Mouse (Mus musculus) thymus, adult 2 months (tissue): ENCODE data around the gene Clec4a1. TPM values are rescaled to one million over a fixed set of nuclear protein-coding genes. Genes with fewer than 3 reads are reported as not detected.

Experiments
- DNase-seq: peaks from one replicate; pipeline ENCODE4 v3.0.0; 2021
- H3K27ac ChIP-seq: fragments of 200-500 bp; 2 replicates; pipeline ENCODE4 v1.5.1; 2012; ENCODE audit warnings: low read length, control low read depth; ENCODE audit not compliant: control insufficient read depth, insufficient read depth
- H3K27me3 ChIP-seq: fragments of 200-500 bp; 2 replicates; pipeline ENCODE4 v1.6.1; 2012; ENCODE audit warnings: mild to moderate bottlenecking, low read length, moderate library complexity, mixed read lengths; ENCODE audit not compliant: control insufficient read depth, insufficient read depth
- H3K36me3 ChIP-seq: fragments of 200-500 bp; 2 replicates; pipeline ENCODE4 v1.6.1; 2012; ENCODE audit warnings: mild to moderate bottlenecking, low read length, moderate library complexity; ENCODE audit not compliant: control insufficient read depth, insufficient read depth
- H3K4me1 ChIP-seq: fragments of 200-500 bp; replicated peaks from 2 replicates; pipeline ENCODE4 v1.6.1; 2012; ENCODE audit warnings: low read length; ENCODE audit not compliant: control insufficient read depth, insufficient read depth
- H3K4me3 ChIP-seq: fragments of 200-500 bp; 2 replicates; pipeline ENCODE4 v1.5.1; 2012; ENCODE audit warnings: mild to moderate bottlenecking, low read length, control low read depth, moderate library complexity; ENCODE audit not compliant: control insufficient read depth, insufficient read depth
- CTCF ChIP-seq: fragments of 200-500 bp; IDR thresholded peaks from 2 replicates; pipeline ENCODE4 v1.5.1; 2012; ENCODE audit warnings: mild to moderate bottlenecking, control low read depth, low read length, moderate library complexity, borderline replicate concordance; ENCODE audit not compliant: control insufficient read depth, poor library complexity, insufficient read depth; ENCODE audit errors: extremely low read depth
- POLR2A ChIP-seq: fragments of 200-500 bp; IDR thresholded peaks from 2 replicates; pipeline ENCODE4 v1.6.1; 2012; ENCODE audit warnings: mild to moderate bottlenecking, low read length, control low read depth, moderate library complexity; ENCODE audit not compliant: control insufficient read depth, poor library complexity, insufficient read depth; ENCODE audit errors: extremely low read depth
- WGBS: fragments of 180-500 bp; shearing (Covaris S2); methylation state at CpG from one replicate; pipeline ENCODE4 v1.1.7; 2018; 5-methylcytosine and 5-hydroxymethylcytosine counted together
- polyA plus RNA-seq: library from polyadenylated mRNA; depleted of rRNA; stranded (reverse); fragments of >200 nt; gene quantifications from 2 replicates; pipeline ENCODE4 v1.2.3, GENCODE M21; 2012

The Clec4a1 gene
- polyA plus RNA-seq, 1 experiment: 3.4 TPM

DNA sequence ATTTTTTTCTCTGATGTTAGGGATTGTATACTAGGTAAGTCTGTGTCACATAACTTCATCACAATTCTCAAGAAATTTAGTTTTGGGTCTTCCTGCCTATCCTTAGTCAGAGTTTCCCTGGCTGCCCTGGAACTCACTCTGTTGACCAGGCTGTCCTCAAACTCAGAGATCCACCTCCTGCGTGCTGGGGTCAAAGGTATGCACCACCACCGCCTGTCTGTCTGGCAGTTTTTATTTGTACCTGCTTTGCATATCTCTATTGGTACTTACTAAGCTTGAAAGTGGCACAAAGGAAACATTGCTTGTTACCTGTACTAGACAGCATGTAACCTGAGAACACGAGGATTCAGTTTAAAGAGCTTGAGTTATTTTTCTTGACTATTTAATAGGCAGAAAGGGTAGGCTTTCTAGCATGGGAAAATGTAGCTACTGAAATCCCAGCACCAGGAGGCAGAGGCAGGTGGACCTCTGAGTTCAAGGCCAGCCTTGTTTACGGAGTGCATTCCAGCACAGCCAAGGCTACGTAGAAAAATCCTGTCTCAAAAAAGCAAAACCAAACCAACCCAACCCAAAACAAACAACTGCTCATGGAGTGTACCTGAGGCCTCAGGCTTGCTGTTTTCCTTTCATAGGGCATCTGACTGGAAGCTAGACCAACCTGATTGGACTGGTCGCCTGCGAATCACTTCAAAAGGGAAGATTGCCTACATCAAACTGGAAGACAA lies 41.7 kb upstream of the Clec4a1 start:
- DNase-seq: no peak
- H3K4me1 ChIP-seq: no peaks in the 10 kb centered on the region

DNA sequence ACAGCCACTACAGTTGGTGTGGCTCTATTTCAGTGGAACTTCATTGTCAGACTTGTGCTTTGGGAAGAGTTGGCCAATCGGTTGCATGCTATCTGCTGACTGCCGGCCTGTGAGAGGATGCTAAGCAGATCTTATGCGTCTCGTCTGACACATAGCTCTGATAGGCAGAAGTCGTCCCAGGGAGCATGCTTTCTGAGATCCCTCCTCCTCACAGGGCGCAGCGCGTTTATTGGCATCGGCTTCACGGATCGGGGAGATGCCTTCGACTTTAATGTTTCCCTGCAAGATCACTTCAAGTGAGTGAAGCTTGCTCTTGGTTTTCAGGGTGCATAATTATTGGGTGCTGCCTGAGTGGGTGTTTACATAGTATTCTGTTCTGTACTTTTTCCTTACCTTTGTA lies 40.4 kb upstream of the Clec4a1 start:
- WGBS: 97% methylated on average over 12 of the region's 12 CpGs
- H3K27me3 ChIP-seq: no peaks in the 10 kb centered on the region
- H3K4me1 ChIP-seq: no peaks in the 10 kb centered on the region
- no peak overlapping the region for H3K27ac ChIP-seq
- TF ChIP-seq POLR2A (no peak), CTCF (no peak)
- no peak overlapping the region for H3K4me3 ChIP-seq
- DNase-seq: no peak
- H3K36me3 ChIP-seq: peaks cover 59% of the 10 kb centered on the region

More for the DNA sequence above, 41.7 kb upstream of the Clec4a1 start:
- TF ChIP-seq CTCF (no peak), POLR2A (no peak)
- H3K4me3 ChIP-seq: no peak overlapping the region
- WGBS: 97% methylated on average over 7 of the region's 7 CpGs
- H3K27me3 ChIP-seq: no peaks in the 10 kb centered on the region
- peaks cover 48% of the 10 kb centered on the region for H3K36me3 ChIP-seq
- H3K27ac ChIP-seq: no peak overlapping the region

DNA sequence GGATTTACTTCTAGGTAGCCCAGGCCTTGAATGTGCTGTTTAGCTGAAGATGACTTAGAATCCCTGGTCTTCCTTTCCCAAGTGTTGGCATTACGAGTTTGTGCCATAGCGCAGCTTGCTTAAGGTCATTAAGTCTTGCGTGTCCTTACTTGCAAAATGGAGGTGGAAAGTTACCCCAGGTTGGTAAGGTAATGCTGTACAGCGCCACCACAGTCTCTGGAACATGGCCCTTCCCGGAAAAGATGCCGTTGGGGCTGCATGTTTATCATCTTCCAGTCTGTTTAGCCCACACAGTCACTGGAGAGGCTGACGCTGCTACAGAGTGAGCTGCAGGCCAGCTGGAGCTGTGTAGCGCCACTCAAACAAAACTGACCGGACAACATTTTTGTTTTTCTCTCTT lies 38.0 kb upstream of the Clec4a1 start:
- DNase-seq: no peak
- TF ChIP-seq CTCF (no peak), POLR2A (no peak)
- WGBS: 96% methylated on average over 9 of the region's 9 CpGs
- Histone ChIP-seq H3K27me3 (no peaks in the 10 kb centered on the region), H3K36me3 (peaks cover 82% of the 10 kb centered on the region), H3K4me3 (no peak overlapping the region), H3K4me1 (no peaks in the 10 kb centered on the region), H3K27ac (no peak overlapping the region)

DNA sequence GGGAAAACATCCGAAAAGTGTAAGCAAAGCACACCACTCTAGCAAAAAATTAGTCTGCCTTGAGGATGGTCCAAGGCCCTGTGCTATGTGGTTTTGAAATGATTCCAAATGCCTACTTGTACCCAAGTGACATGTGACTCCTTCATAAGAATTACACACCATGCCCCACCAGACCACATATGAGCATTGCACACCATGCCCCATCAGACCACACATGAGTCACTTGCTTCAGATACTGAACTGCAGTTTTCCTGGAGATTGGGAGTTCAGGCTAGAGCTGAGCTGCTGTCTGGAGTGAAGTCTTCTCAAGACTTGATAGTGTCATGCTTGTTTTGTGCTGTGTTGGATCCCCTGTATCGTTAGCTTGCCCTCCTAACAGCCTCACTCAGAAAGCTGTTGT lies 32.0 kb upstream of the Clec4a1 start:
- TF ChIP-seq POLR2A: no peak
- peaks cover 44% of the 10 kb centered on the region for H3K36me3 ChIP-seq
- H3K4me3 ChIP-seq: no peak overlapping the region

DNA sequence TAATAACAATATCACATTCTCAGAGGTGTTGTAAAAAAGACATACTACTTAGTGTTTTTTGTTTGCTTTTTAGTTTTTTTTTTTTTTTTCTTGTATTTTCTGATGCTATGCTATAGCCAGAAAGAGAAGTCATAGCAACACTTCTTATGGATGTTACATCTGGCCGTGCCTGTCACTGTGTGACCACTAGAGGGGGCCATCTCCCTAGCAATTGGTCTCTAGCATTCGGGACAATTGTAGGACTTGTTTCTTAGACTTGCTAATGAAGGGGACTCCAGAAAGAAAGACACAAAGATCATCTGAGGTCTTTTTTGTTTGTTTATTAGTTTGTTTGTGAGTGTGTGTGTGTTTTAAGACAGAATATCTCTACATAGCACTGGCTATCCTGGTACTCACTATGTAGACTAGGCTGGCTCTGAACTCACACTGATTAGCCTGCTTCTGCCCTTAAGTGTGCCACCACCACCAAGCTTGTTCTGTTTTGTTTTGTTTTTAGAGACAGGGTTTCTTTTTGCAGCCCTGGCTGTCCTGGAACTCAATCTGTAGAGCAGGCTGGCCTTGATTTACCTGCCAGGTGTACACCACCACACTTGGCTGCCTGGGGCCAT lies 29.1 kb upstream of the Clec4a1 start:
- Histone ChIP-seq H3K27ac (no peak overlapping the region), H3K36me3 (peaks cover 17% of the 10 kb centered on the region), H3K27me3 (no peaks in the 10 kb centered on the region), H3K4me1 (no peaks in the 10 kb centered on the region), H3K4me3 (no peak overlapping the region)
- WGBS: 10% methylated on average over 2 of the region's 2 CpGs
- DNase-seq: peak; percentile 61
- TF ChIP-seq POLR2A (no peak), CTCF (no peak)

More for the DNA sequence above, 32.0 kb upstream of the Clec4a1 start:
- no peak for DNase-seq
- Histone ChIP-seq H3K27ac (no peak overlapping the region), H3K27me3 (no peaks in the 10 kb centered on the region), H3K4me1 (no peaks in the 10 kb centered on the region)
- WGBS: 96% methylated on average over 2 of the region's 2 CpGs

DNA sequence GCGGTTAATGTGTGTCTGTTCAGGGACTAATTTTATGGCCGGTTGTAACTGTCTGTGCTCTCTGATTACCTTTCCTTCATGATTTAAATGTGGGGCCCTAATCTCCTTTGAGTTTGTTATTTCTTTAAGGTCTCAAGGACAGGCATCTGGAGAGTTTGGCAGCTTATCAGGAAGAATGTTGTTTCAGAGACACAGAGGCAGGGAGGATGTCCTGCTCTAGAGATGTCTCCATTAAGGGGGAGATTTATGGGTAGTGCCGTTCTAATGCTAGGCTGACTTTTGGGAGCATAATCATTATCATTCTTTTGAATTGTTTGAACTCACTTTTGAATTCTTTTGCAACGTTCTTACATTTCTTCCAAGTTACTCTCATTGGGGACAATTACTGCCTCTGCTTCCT lies 1.7 kb upstream of the Clec4a1 start:
- Histone ChIP-seq H3K36me3 (no peaks in the 10 kb centered on the region), H3K27ac (no peak overlapping the region), H3K27me3 (no peaks in the 10 kb centered on the region), H3K4me3 (no peak overlapping the region), H3K4me1 (no peaks in the 10 kb centered on the region)
- no peak for DNase-seq
- 75% methylated on average over 4 of the region's 4 CpGs for WGBS
- TF ChIP-seq CTCF (no peak), POLR2A (no peak)
